ENCODE assay signal across 9 mouse cellular contexts in the genomic region with DNA sequence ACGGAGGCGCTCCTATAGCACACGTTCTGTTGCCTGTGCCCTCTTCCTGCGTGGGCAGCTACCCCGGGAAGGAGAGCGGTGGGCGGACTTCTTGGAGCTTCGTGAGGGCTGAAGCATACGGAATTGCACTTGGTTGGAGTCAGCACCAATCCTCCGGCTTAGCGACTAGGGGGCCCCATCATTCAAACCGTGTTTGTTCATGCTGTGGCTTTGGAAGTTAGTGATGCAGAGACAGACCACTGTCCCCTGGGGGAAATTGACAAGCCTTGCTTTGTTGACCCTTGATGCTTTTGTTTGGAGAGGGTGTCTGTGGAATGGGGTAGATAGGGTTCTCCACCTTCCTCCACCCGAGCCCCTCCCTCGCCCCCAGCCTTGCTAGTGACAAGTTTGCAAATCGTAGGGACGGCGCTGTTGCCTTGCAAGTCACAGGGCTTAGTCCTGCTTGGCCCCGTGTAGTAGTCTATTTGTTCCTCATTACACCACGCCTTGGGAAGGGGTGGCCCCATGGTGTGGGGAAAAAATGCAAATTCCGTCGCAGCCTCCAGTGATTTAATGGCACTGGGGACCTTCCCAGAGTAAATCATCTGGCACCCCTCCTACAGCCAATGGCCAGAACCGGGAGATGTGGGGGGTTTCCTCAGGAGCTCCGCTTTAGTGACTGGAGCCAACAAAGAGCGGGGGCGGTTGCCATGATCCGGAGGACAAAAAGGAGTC. TPM values are rescaled to one million over a fixed set of nuclear protein-coding genes. Genes with fewer than 3 reads are reported as not detected.
DNase-seq lines count a peak whose midpoint lies in the region; ATAC-seq and TF ChIP-seq lines count a peak whose summit lies in the region.
"Had no signal": no experiment of that assay in that cellular context is flagged by ENCODE, and none has a peak within 500 bp of the region (broad histone marks: within the 10 kb centered on the region; RNA-seq: fewer than 3 reads in every experiment).

No protein-coding gene starts in this region.

- H3K27ac ChIP-seq in olfactory bulb, adult 2 months (ENCODE audit: insufficient read depth, low read depth, low read length): peak overlapping the region; percentile 59

- TF ChIP-seq POLR2A in olfactory bulb, adult 2 months (IDR thresholded peaks at IDR 0.05; ENCODE audit: insufficient read depth, low read depth, low read length): no peak

- peak; percentile 49 for ATAC-seq in frontal cortex, adult (ENCODE audit: low TSS enrichment)
- no peak for ATAC-seq in inflammation-experienced regulatory T-cells, adult 6 months
- no peak for ATAC-seq in cerebellum, adult (ENCODE audit: insufficient number of reproducible peaks, low FRiP score, low TSS enrichment)

- TF ChIP-seq CTCF in olfactory bulb, adult 2 months (IDR thresholded peaks at IDR 0.05; ENCODE audit: insufficient read depth, low read depth, low read length): no peak

- DNase-seq in heart, adult 11 months: peak; percentile 78
- no peak for DNase-seq in heart, postnatal 25 days (ENCODE audit: low spot score)
- peak; percentile 60 to 80 for DNase-seq in left cerebral cortex, adult 8-10 months (ENCODE audit: low spot score in 2 of 2)
- DNase-seq in adrenal gland, postnatal 36 days: no peak

- peaks cover 34% of the 10 kb centered on the region for H3K4me1 ChIP-seq in olfactory bulb, adult 2 months (ENCODE audit: control insufficient read depth, insufficient read depth, low read length)

- intact Hi-C loops in heart, postnatal 25 days (cut with DNase I): loop anchor here (5.0 kb wide), 3 partner anchors 428 to 1198 kb away; no protein-coding TSS in a partner anchor

- peak overlapping the region; percentile 60 for H3K4me3 ChIP-seq in olfactory bulb, adult 2 months (ENCODE audit: insufficient read depth, low read depth, low read length)
- H3K4me3 ChIP-seq: myocyte had no signal

- 1% methylated on average over 26 of the region's 26 CpGs for WGBS in olfactory bulb, adult 2 months

RNA-seq across cellular contexts. Expression of a gene that starts 3.2 kb away (rescaled TPM):
- total RNA-seq in heart, postnatal 25 days (2021): not detected
- total RNA-seq in left cerebral cortex, adult 8-10 months (2022): 100 to 1,000 TPM; 123 to 141 (median 129) TPM
- polyA plus RNA-seq in olfactory bulb, adult 2 months (2012; ENCODE audit: insufficient read depth, insufficient read length, low replicate concordance, missing spikeins): not detected in 2 replicates
- not detected for polyA plus RNA-seq in inflammation-experienced regulatory T-cells, adult 6 months (2017; shearing (Covaris generic))
- under 1 TPM; 0.76 to 0.95 TPM for total RNA-seq in adrenal gland, postnatal 36 days (2021)

RNA-seq across cellular contexts. Expression of a gene that starts 59.2 kb away (rescaled TPM):
- 1 to 10 TPM; 3.0 to 4.1 TPM for total RNA-seq in heart, postnatal 25 days (2021)
- 10 to 100 TPM; 40.9 to 49.1 (median 44.4) TPM for total RNA-seq in left cerebral cortex, adult 8-10 months (2022)
- polyA plus RNA-seq in olfactory bulb, adult 2 months (2012; ENCODE audit: insufficient read depth, insufficient read length, low replicate concordance, missing spikeins): not detected in 2 replicates
- polyA plus RNA-seq in inflammation-experienced regulatory T-cells, adult 6 months (2017; shearing (Covaris generic)): 10 to 100 TPM; 22.5 to 25.4 (median 24.7) TPM
- 100 to 1,000 TPM in 1 of 2 experiments, 10 to 100 TPM in 1; 96.1 to 101 TPM for total RNA-seq in adrenal gland, postnatal 36 days (2021)

Comparison
In these comparisons a context has a peak if more than half of its experiments do, and no peak if none do; other contexts are left out.
1. DNase-seq: peak in heart, adult 11 months (single experiment) and left cerebral cortex, adult 8-10 months (2 of 2); none in heart, postnatal 25 days (single experiment) and adrenal gland, postnatal 36 days (0 of 2).
2. RNA of a gene that starts 3.2 kb away (total RNA-seq): 123 to 141 TPM in left cerebral cortex, adult 8-10 months; 0.76 to 0.95 TPM in adrenal gland, postnatal 36 days and not detected in heart, postnatal 25 days; every median in the first group is over 10 times any median in the second.
3. RNA of a gene that starts 59.2 kb away (total RNA-seq): 96.1 to 101 TPM in adrenal gland, postnatal 36 days and 40.9 to 49.1 TPM in left cerebral cortex, adult 8-10 months; 3.0 to 4.1 TPM in heart, postnatal 25 days; every median in the first group is over 4 times any median in the second.